Mouse (Mus musculus) erythroid progenitor cell, adult 5-6 weeks (primary cell): ENCODE data around the gene Itgam. TPM values are rescaled to one million over a fixed set of nuclear protein-coding genes. Genes with fewer than 3 reads are reported as not detected.

ENCODE experiments used
- ATAC-seq: replicated peaks from 2 replicates; pipeline ENCODE4 v1.8.0; 2016; ENCODE audit warnings: moderate number of reproducible peaks, mild to moderate bottlenecking, moderate TSS enrichment, inconsistent platforms; ENCODE audit not compliant: poor library complexity, low FRiP score, severe bottlenecking
- total RNA-seq, 2 experiments: library from RNA; stranded (forward) in 1 of 2; stranded (reverse) in 1 of 2; fragments of 150-400 nt in 1 of 2; fragments of 186-747, 209-891 nt in 1 of 2; gene quantifications; 2 replicates each; pipeline versions ENCODE4 v1.2.3 to v1.2.4; 2015 to 2017; ENCODE audit warnings: low replicate concordance in 2 of 2

Itgam gene
- total RNA-seq, 2 experiments from 2014 or later: 16.9 to 21.8 TPM

DNA sequence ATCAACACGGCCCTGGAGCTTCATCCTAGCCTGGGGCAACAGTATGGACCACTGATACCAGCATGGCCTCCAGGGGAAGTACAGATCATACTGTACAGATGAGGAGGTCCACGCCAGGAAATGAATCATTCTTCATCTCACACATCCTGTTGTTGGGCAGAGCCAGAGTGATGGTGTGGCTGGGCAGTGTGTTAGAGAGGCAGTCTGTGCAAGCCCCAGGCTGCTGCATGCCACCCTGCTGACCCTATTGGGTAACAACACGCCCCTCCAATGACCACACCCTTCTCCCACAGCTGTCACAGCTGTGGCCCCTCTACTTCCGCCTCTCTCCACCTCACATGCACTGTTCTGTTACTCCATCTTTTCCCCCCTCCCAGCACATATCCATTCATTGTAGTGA, 11.7 kb upstream of the Itgam start:
- ATAC-seq: no peak; the same call in 1 of the 2 replicates

DNA sequence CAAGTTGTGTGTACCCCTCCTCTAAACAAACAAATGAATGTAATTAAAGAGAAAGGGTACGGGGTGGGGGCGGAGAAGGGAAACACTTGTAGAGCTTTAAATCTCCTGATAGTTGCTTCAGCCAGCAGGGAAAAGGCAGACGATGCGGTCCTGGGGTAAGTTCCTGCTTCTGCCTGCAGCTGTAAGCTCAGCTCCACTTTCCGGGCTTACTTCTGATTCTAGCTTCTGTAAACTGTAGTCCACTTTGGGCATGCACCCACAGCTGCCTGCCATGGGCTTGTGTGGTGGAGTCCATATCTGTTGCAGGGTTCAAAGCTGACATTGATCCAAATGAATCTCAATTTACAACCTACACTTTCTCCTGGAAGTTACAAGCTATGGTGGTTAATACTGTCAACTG, 9.4 kb upstream of the Itgam start:
- no peak for ATAC-seq

DNA sequence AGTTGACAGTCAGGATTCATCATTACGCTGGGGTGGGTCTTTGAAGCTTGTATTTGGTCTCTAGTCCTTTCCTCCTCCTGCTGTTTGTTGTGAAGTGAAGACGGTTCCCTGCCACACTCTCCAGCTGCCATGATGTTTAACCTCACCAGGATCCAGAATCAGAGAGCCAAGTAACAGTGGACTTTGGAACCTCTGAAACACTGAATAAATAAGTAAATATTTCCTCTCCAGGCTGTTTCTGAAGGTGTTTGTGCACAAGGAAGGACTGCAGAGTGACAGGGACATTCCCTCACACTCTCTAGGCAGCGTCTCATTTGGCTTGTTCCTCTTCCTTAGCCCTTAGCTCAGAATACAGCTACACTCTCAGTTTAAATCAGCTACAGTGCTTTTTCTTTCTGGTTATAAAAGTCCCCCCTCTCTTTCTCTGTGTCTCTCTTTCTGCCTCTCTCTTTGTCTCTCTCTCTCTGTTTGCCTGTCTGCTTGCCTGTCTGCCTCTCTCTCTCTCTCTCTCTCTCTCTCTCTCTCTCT, 5.5 kb upstream of the Itgam start:
- no peak for ATAC-seq

DNA sequence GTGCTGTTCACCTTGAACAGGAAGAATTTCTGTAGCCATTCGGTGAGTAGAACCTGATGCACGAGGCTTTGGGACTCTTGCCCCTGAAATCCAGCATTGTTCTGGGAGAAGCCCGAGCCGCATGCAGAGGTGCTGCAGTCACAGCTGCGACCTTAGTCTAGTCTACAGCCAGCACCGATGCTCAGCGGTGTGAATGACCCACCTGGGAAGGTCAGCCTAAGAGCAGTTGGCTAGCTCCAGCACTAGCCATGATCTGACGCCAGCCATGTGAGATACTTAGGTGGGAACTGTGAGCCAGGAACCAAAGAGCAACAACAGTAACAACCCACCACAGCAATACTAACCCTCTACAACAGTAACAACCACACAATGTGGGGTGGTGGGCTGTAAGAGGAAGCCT, 4.6 kb upstream of the Itgam start:
- no peak for ATAC-seq

DNA sequence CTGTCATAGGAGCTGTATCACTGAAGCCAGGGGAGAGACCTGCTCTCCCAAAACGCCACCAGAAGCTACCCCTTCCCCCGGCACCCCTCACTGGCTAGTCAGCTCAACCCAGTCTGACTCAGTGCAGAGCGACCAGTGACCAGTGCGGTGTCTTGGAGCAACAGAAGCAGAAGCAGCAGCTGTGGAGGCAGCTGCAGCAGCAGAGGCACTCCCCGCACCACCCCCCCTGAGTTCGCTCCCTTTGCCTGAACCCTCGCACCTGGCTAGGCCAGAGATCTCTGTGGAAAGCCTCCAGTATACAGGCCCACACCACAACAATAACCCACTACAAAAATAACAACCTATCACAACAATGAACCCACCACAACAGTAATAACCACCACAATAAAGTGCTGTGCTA, 3.9 kb upstream of the Itgam start:
- no peak for ATAC-seq

DNA sequence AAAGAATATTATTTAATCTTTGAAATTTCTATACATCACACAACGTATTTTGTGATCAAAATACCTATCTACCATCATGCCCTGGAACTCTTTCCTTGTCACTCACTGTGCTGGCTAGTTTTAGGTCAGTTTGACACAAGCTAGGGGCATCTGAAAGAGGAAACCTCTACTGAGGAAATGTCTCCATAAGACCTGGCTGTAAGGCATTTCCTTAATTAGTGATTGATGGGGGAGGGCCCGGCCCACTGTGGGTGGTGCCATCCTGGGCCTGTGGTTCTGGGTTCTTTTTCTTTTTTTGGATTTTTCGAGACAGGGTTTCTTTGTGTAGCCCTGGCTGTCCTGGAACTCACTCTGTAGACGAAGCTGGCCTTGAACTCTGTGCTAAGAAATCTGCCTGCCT, 3.3 kb upstream of the Itgam start:
- ATAC-seq: no peak

DNA sequence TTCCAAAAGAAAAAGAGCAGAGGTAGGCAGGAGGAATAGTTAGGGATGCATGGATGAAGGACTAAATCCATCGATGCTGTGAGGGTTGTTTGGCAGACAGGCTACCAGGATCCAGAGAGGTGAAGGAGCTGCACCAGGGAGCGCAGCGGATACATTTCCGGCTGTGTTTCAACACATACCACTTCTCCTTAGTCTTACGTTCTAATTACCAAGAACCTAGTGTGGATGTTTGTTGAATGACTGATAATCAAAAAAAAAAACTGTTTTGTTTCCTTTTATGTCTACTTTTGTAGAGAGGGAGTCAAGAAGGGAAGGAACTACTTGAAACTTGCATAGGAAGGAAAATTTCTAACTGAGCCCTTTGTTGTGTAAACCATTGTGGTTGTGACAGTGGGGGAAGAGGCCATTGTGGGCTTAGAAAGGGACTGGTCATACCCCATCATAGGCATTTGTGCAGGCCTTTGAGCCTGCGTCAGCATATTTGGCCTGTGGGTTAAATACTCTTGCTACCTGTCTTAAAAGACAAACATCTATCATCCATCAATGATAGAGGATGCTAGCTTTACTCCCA, 856 bp downstream of the Itgam start:
- no peak for ATAC-seq

DNA sequence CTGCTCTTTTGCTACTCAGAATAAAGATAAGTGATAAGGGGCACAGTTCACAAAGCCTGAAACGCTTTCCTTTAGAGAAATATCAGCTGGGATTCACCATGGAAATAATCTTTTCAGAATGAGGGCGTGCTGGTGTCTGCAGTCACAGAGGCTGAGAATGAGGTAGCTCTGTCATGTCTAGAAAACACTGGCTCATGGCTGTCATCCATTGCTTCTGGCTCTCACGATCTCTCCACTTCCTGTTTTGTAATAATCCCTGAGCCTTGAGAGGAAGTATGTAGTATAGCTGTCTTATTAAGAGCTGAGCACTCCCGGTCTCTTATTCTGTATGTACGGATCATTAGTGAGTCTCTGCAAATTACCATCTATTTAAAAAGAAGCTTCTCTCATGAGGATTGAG, 3.1 kb downstream of the Itgam start:
- no peak for ATAC-seq

DNA sequence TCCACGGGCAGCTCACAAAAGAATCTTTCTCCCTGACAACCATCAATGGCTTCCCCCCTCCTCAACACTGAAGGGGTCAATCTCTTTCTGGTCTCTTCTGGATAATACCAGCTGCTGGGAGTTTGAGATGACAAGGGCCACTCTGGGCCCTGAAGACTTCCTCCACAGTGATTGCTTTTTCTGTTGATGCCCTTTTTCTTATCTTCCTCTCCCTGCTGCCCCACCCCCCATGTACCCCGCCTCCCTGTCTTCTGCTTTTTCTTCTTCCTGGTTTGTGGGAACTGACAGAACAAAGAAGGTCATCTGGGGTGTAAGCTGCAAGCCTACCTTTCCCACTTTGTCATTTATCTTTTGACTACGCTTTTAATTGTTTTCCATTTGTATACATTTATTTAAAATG, 5.4 kb downstream of the Itgam start:
- ATAC-seq: no peak

DNA sequence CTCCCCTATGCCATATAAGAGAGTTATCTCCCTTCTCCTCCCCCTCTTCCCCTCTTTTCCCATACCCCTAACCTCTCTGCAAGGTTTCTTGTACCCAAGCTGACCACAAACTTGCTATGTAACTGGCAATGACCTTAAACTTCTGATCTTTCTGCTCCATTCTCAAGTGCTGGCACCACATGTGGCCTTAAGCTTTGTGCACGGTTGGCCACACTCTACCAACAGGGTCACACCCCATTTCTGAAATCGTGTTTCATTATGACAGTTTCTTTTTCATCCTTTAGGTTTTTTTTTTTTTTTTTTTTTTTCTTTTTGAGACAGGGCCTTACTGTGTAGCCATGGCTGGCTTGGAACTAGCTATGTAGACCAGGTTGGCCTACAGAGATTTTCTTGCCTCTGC, 7.4 kb downstream of the Itgam start:
- no peak for ATAC-seq

DNA sequence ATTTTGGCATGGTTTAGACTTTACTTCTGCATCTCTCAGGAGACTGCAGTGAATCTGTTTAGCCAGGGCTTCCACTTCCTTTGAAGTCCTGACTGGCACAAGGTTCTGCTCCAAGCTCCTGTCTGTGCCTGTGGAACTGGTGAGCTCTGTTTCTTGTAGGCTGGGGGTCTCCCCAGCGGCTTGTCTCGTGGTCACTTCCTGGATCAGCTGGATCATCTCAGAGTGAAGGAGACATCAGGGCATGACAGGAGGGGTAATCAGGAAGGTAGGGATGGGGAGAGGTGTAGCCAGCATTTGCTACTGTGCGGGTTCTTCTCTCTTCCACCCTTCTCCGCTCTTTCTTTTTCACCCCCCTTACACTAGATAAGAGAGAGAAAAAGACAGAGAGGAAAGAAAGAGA, 9.4 kb downstream of the Itgam start:
- ATAC-seq: no peak

DNA sequence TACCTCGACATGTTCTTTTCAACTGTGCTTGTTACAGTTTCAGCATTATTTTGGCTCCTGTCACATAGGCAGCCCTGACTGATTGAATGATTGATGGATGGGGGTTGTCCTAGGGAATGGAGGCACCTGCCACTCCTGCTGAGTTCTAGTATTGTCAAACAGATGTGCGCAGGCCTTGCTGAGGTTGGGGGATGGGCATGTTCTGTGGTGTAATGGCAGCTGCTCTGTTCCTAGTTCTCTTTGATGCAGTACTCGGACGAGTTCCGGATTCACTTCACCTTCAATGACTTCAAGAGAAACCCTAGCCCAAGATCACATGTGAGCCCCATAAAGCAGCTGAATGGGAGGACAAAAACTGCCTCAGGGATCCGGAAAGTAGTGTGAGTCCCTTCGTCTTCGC, 17.6 kb downstream of the Itgam start:
- no peak for ATAC-seq

DNA sequence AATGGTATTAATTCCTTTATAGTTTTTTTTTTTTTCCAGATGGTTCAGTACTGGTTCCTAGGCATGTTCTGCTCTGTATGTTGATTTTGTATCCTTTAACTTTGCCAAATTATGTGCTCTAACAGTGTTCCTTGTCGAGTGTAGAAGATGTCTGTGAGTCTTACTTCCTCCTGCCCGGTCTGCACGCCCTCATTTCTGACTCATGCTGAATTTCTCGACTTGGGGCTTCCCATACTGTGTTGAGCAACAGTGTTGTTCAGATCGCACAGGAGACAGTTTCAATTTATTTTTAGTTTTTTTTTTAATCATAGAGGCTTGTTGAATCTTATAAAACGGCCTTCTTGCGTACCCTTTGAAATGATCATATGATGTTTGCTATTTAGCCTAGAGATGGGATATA, 26.7 kb downstream of the Itgam start:
- ATAC-seq: no peak

DNA sequence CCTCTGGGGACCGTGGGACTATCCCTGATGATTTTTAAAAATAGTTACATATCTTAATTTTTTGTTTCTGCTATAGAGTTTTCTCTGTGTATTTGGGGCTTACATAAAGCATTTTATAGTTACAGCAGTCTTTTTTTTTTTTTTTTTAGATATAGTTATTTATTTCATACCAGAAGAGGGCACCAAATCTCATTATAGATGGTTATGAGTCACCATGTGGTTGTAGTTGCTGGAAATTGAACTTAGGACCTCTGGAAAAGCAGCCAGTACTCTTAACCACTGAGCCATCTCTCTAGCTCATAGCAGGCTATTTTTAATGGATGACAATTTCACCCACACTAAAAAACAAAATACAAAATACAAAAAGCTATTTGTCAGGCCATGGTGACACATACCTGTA, 35.7 kb downstream of the Itgam start:
- no peak for ATAC-seq

DNA sequence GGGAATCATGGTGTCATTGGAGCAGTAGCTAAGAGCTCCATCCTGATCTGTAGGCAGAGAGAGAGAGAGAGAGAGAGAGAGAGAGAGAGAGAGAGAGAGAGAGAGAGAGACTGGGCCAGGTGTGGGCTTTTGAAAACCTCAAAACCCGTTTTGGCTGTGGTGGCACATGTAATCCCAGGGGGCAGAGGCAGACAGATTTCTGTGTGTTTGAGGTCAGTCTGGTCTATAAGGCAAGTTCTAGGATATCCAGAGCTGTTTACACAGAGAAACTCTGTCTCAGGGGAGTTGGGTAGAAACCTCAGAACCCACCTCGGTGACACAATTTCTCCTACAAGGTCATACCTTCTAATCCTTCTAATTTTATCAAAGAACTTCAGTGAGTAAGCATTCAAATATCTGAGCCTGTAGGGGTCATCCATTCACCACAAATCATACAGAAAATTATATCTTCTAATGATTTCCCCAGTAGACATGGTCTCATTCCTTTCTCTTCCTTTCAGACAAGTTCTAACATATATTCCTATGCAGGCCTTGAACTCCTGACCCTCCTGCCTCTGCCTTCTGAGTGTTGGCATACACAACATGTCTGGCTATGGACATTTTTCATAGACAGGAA, 38.4 kb downstream of the Itgam start:
- no peak for ATAC-seq

DNA sequence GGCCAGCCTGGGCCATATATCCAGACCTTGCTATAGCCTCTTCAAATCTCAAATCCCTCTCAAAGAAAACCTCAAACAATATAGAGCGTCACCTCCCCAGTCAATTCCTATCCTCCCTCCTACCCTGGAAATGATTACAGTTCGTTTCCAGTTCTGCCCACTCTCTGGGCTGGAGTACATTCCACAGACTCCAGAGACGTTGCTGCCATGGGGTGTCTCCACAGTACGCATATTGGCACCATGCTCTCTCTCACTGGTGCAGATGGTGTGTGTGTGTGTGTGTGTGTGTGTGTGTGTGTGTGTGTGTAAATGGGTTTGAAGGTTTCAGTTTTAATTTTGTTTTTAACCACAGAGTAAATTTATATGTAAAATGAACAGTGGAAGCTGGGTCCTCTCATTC, 42.8 kb downstream of the Itgam start:
- no peak for ATAC-seq

DNA sequence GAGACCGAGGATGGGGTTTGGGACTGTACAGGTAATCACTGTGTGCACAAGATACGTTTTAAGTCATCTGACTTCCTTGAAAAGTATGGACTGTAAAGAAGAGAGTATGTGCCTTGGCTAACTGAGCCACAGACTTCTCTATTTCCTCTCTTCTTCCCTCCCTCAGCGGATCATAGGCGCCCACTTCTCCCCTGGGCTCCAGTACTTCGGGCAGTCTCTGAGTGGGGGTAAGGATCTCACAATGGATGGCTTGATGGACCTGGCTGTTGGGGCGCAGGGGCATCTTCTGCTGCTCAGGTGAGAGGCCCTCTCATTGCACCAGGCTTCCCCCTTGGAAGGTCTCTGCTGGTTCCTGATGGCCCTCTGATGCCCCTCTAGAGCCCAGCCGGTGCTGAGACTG, 45.0 kb downstream of the Itgam start:
- no peak for ATAC-seq

DNA sequence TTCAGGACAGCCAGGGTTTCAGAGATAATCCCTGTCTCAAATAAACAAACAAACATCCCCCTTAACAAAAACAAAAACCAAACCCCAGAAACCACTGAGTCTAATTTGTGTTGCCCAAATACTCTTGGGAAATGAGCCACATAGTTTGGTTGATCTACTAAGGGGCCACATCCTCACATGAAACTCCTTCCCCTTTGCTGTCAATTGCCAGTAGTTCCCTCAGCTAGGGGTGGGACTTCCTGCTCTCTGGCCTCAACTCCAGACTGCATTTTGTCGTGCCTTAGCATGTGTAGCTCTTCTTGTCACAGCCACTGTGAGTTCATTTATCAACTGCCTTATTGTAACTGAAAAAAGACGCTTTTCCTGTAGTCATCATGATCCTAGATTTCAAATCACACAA, 47.9 kb downstream of the Itgam start:
- no peak for ATAC-seq

DNA sequence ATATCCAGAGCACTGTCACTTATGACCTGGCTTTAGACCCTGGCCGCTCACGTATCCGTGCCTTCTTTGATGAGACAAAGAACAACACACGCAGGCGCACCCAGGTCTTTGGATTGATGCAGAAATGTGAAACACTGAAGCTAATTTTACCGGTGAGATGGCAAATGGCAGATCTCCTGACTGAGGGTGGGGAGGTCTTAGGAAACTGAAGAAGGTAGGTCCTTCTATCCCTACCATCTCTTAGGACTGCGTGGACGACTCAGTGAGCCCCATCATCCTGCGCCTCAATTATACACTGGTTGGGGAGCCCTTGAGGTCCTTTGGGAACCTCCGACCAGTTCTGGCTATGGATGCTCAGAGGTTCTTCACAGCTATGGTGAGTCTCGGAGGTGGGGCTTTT, 49.7 kb downstream of the Itgam start:
- no peak for ATAC-seq

DNA sequence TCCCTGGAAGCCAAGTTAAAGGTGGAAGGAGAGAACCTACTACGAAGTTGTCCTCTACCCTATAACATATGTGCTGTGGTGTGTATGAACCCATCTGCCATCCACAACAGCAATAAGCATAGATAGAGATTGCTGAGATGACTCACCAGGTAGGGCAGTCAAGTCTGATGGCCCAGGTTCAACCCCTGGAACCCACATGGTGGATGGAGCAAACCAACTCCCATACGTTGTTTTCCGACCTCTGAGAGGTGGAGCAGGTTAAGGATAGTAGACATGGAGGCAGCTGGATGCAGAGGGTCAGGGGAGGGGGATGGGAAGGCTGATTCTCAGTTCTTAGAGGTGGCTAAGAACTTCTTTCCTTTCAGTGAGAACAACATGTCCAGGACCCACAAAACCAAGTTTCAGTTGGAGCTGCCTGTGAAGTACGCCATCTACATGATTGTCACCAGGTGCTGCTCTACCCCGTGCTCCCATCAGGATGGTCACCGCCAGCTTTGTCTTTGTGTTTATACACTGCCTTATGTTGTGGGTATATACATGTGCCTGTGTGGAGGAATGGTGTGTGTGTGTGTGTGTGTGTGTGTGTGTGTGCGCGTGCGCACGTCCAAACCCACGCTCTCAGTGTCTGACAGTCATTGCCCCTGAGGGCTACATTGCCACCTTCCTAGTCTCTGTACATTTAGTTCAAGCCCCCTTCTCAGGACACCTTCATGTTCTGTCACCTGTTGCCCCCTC, 52.1 kb downstream of the Itgam start:
- ATAC-seq: no peak

DNA sequence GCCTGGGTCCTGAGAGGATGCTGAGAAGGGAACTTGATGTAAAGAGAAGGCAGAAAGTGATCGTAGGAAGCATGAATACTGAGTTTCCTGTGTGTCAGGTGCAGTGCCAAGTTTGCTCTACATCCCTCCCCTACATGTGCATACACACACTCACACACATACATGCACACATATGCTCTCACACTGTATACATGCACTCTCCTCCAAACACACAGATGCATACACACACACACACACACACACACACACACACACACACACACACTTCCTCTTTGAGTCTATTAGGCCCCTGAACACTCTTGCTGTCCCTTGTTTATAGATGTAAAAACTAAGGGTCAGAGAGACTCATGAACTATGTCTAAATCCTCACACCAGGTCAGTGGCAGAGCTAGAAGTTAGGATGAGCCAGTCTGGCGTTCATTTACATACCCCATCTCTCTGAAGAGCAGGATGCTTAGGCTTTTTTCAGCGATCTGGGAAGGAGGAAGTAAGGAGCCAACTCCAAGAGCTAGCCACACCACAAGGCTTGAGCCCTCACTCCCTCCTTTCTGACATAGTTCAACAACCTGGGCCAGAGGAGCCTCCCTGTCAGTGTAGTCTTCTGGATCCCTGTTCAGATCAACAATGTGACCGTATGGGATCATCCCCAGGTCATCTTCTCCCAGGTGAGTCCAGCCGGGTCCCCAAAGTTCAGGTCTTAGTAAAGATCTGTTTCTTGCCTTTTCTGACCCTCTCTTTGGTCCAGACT, 52.9 kb downstream of the Itgam start:
- no peak for ATAC-seq
